Mouse (Mus musculus) liver, embryonic 14.5 days (tissue): Measurements from ENCODE around the gene Tmem238l.

Experiments used
- CTCF ChIP-seq: IDR thresholded peaks from 2 replicates; pipeline ENCODE4 v1.5.1; 2016; ENCODE audit warnings: antibody characterized with exemption, low read depth, control low read depth
- EP300 ChIP-seq: IDR thresholded peaks from 2 replicates; pipeline ENCODE4 v1.6.1; 2016; ENCODE audit warnings: antibody characterized with exemption, low read depth

DNA sequence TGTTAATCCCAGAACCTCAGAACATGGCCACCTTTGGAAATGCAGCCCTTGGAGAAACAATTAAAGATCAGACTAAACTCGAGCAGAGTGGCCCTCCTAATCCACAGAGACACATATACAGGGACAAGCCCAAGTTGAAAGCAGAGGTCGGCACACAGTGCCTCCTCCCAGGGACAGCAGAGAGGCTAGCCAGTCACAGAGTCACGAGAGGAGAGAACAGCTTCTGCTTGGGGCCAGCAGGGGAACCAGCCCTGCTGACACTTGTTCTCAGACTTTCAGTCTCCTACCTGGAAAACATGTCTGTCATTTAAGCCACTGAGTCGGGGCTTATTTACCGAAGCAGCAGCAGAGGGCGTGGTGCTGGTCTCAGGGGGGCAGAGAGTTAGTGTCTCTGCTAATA is 9.9 kb upstream of the Tmem238l start:
- TF ChIP-seq CTCF (no peak), EP300 (no peak)
